Mouse (Mus musculus) ES-Bruce4 (cell line): ENCODE results near the gene Gnaz.

Source experiments
- CTCF ChIP-seq: IDR thresholded peaks from one replicate; pipeline ENCODE4 v1.8.1; 2011; ENCODE audit warnings: low read depth, low read length
- POLR2A ChIP-seq: IDR thresholded peaks from one replicate; pipeline ENCODE4 v1.8.1; 2011; ENCODE audit warnings: low read length; ENCODE audit not compliant: insufficient read depth

DNA sequence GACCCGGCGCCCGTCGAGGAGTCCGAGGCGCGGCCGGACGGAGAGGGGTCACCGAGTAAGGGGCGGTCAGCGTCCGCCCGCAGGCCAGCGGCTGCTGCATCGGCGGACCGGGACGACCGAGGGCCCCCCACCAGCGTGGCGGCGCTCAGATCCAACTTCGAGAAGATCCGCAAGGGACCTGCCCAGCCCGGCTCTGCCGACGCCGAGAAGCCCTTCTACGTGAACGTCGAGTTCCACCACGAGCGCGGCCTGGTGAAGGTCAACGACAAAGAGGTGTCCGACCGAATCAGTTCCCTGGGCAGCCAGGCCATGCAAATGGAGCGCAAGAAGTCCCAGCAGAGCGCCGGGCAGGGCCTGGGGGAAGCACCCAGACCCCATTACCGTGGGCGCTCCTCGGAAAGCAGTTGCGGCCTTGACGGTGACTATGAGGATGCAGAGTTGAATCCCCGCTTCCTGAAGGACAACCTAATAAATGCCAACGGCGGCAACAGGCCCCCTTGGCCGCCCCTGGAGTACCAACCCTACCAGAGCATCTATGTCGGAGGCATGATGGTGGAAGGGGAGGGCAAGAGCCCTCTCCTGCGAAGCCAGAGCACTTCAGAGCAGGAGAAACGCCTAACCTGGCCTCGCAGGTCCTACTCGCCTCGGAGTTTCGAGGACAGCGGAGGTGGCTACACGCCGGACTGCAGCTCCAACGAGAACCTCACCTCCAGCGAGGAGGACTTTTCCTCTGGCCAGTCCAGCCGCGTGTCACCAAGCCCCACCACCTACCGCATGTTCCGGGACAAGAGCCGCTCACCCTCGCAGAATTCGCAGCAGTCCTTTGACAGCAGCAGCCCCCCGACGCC is 94.6 kb downstream of the Gnaz start:
- TF ChIP-seq POLR2A: no peak
- no peak for TF ChIP-seq CTCF
